Mouse (Mus musculus): ENCODE measurements around the gene Frem1.

The Frem1 gene

DNA sequence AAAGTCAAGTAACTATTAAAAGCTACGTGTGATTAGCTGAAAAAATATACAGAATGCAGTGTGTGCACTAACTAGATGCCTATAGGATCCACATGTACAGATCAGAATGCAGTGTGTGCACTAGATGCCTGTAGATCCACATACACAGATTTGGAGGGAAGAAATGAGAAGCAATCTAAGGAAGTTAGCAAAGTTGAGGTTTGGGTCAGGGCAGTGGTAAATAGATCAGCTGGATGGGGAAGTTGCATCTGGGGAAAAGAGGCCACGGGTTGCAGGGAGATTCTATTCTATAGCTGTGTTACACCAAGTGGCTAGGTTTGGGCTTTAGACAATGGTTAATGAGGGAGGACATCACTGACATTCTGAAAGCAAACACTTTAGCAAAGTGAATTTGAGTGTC is 133.5 kb downstream of the Frem1 start:
- DNase-seq: no peak

DNA sequence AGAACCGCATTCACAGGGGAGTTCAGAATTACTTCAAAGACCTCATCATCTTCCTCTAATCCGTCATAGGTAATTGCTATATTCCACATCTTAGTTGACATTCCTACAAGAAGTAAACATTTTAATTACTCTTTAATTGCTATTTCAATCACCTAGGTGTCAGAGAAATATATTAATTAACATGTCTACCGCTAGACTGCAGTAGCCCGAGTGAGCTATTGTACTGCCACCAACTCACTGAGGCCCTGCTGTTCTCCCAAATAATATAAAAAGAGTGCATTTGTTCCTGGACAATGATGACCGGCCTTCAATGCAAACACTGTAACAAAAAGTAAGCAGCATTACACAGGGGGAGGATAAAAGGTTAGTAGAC is 135.5 kb downstream of the Frem1 start:
- no peak for DNase-seq

DNA sequence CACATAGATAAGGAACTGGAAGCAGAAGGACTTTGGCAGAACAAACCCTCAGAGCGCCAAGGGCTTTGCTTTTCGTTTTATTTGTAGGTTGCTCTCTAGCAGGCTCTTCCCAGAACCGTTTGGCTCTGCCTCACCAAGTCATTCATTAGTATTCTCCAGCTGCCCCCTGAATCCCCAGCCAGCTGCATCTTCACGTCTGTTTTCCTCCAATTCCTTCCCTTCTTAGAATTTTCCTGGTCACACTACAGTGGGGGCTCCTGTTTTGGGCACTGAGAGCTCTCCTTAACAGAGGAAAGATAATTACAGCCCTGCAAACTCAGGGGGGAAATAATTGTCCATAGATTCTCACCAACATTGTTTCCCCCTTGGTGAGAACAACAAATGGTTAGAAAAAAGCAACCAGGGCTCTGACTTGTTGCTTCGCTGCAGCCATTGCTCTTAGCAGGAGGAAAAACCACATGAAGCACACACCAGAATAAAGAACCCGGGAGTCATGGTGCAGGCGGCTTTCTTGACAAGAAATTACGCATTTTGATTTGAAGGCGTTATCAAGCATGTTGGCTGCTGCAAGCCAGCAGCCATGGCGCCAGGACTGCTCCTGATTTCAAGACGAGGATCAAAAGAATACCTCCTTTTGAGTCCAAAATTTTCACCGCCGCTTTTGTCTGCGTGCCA is 136.0 kb downstream of the Frem1 start:
- DNase-seq: no peak

DNA sequence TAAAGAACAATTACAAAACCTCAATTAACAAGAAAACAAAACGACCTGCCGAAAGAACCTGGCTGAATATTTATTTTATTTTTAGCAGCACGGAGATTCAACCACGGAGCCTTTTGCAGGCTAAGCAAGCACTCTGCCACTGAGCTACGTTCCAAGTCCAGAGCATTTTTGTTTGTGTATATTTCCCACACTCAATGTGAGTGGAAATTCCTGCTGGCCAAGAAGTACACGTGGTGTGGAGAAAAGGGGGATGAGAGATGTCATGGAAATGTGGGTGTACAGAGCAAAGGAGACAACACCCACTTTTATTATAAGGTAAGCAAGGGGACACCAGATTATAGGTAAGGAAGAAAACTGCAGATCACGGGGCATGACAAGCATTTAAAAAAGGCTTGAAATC is 136.6 kb downstream of the Frem1 start:
- DNase-seq: no peak

DNA sequence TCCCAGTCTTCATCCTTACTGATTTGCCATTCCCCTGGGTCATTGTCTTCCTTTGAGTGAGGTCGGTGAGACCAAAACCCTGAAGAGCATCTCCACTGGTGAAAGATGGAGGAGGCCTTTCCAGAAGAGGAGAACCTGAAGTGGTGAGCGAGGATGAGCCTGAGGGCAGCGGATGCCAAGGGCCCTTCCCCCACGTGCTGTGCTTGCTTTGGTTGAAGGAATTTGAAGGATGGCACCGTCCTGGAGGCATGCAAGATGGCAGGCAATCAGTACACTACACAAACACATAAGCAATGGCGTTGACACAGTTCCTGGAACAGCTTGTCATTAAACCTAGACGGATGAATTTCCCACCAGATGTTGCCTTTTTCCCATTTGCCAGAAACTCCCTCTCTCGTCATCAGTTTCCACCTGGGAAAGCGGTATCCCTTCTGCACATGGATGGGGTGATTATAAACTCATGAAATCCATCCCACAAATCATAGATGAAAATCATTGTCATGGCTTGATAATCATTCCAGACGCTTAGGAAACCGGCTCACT is 137.5 kb downstream of the Frem1 start:
- DNase-seq: no peak

DNA sequence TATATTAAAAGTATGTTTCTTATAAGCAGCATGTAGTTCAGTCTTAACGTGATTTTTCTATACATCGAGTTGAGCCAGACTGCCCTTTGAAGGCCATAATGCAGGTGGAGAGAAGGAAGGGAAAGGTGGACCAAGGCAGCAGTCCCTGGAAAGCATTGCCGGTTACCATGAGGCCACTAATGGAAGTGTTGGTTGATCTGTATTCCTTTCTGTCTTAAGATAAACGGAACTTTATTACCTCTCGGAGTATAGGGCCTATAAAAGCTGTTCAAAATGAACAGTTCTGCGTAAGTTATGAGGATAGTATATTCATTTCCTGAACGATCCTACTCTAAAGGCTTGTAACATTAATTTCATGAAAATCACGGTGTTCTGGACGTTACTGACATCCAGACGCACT is 156.9 kb downstream of the Frem1 start:
- DNase-seq: no peak

DNA sequence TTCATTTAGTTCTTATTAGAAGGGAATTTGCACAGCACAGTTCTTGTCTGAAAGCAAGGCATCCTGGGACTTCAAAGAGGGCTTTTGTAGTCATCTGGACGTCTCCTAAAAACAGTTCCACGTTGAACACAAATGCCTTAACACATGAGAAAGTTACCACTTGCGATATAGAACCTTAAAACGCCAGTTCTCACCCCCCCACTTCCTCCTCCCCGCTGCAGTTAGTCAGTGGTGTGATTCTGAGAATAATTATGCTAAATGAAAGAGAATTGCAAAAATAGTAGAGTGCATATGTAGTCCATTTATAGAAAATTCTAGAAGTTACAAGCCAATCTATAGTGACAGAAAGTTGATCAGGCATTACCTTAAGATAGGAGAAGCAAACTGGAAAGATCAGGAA is 159.9 kb downstream of the Frem1 start:
- DNase-seq: no peak

DNA sequence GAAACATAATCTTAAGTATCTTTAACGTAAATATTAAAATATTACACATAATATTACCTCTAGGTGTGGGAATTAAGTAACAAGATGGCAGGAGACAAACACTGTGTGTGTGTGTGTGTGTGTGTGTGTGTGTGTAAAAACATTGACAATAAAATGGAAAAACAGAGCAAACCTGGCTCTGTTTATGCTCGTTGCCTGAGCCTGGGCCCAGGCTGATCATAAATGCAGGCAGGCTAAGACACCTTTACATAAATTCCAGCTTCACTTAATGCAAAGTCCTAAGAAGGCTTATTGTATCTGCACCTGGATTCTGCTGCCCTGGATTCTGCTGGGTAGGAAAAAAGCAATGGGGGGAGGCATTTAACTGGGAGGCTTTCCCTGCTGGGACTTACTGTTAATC is 160.6 kb downstream of the Frem1 start:
- no peak for DNase-seq

DNA sequence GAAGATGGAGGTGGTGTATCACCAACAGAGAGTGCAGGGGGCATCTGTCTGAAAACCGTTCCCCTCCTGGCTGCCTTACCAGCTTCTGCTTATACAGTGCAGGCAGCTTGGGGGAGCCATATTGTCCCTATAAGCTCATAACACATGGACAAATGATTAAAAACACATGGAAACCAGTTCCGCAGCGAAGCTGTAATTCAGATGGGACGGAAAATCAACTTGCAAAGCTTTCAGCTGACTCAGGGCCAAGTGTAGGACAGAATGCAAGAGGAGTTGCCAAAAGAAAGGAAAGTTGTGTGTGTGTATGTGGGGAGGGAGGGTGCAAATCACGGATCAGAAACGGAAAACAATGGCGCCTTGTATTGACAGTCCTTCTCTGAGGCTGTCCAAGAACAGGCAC is 161.1 kb downstream of the Frem1 start:
- no peak for DNase-seq

DNA sequence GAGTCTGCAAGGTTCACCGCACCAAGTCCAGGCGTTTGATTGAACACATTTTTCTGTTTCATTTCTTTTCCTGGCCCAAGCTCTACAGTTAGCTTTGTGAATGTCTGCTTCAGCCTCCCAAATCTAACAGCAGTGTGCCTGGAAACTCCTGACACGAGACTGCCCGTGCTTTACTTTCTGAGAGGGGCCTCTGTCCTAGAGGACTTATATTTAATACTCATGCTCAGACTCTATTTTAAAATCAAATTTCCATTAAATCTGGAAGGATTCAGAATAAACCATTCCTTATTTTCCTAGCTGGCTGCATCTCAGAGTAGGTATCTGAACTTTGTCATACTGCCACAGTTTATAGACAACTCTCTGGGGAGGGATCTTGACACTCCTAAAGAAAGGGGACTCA is 161.6 kb downstream of the Frem1 start:
- DNase-seq: no peak

DNA sequence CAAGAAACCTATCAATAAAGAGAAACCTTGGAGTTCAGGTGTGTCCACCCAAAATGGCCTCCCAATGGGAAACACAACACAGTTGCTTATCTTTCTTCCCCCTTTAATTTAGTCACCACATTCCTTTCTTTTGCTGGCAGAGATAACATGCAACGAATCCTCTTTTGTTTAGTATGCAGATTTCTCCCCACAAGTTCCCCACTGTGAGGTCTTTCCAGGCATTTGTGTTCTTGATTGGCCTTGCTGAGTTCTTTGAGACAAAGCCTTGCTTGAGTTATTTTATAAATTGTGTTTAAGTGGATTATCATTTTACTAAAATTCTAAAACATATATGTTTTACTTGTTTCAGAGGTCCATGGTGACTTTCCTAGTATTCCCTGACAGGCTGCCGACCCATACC is 166.0 kb downstream of the Frem1 start:
- no peak for DNase-seq

DNA sequence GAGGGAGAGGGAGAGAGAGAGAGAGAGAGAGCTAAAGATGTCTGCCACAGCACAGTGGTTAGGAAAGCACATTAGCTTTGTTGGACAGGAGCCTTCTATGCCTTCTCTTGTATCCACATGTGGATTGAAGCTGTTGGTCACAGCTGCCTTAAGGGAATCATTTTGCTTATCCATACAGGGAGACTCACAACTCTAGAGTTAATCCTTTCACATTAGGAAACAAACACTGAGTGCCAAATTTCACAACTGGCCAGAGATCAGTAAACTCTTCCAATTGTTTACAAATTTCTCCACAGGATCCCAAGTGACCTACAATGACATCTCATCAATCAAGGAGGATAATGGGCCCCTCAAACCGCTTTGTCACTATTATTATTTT is 166.6 kb downstream of the Frem1 start:
- no peak for DNase-seq

DNA sequence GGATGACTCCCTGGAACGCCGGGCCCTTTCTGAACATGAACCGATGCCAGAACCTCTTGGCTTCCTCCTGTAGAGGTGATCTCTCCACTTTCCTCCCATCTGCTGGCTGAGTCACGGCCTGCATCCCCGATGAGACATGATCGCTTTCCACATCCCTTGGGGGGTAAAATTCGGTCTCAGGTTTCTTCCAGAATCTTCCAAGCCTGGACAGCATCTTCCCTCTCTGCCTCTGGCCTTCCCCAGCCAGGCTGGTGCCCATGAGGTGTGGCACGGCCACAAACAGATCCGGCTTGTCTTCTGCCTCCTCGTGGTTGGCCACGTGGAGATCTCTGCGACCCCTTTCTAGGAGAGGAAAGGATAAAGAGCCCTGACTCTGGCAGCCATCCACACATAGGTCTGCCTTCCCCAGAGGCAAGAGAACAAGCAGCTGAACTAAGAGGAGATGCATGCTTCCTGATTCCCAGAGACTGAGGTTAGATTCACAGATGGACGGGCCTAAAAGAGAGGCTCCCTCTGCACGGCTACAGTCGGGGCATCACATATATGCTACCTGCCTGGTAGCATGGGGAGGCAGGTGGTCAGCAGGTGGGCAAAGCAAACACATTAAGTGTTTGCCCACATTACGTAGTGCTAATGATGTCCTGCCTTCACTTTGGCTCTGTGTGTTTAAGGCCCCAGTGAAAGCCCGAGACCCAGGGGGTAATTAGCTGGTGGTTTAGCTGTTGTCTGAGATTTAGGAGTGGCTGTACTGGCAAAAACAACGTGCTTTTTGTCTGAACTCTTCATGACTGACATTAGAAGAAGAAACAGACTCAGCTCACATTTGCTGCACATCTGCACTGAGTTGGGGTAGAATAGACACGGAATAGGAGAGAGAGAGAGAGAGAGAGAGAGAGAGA is 167.3 kb downstream of the Frem1 start, which contains the start of gene Cer1:
Cer1 (minus strand) TSS at position 513 of the 899 bp plus-strand sequence.
- no peak for DNase-seq

DNA sequence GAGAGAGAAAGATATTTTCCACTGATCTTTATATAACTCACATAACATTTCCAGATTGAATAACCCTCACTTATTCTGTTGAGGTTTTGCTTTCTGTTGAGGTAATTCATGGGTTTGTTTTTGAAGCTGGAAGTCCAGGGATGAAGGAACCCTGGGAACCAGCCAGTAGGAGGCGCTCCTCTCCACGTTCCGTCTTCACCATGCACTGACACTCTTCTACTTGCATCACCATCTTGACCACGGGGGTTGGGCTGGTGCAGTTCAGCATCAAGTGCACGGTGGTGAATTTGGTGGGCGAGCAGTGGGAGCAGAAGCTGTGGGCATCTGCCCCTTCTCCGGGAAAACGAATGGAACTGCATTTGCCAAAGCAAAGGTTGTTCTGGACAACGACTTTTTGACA is 169.6 kb downstream of the Frem1 start:
- peak in 1 of 2 experiments; percentile 7 for DNase-seq

DNA sequence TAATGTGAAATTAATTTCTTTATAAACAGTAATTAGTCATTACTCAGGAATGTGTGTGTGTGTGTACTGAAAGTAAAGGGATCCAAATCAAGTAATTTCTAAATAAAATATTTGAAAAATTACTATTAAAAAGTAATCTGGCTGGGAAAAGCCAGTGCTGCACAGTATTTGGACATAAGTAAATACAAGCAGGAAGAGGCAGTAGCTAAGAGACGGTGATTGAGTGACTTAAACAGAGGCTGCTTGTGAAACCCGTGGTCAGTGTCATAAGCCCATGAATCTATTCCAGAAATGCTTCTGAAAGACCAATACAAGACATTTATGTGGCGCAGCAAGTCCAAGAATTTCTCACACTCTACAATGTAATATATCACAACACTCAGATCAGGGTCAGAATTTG is 170.8 kb downstream of the Frem1 start:
- no peak for DNase-seq

DNA sequence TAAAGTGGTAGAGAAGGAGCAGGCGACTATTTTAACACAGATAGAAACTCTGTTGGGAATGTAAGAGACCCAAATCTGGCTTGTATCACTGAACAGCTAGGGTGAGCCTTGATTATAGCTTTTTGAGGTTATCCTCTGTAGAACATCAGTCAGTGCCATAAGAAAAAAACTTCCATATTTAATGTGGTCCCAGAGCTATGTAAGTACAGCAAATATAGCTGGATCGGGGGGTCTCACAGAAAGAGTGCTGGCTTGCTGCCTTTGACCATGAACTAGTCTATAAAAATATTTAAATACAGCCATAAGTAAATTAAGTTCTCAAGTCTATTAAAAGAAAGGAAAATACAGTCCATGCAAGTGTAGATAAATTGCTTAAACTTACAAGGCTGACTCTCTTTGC is 171.9 kb downstream of the Frem1 start:
- no peak for DNase-seq

DNA sequence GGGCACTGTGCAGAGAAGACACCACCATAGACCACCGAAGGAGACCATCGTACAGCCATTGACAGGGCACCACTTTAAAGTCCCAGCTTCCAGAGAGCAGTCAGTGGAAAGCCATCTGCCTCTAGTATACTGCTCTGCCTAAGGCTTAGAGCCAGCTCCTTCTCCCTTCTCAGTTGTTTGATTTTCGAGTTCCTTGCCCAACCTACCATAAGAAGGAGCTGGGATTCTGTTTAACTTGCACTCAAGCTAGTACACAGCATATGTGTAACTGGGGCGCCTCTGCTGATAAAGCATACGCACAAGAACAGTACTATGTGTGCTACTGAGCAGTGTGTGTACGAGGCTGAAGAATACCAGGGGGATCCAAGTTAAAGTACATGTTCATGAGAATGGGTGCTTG is 173.0 kb downstream of the Frem1 start:
- DNase-seq: no peak

DNA sequence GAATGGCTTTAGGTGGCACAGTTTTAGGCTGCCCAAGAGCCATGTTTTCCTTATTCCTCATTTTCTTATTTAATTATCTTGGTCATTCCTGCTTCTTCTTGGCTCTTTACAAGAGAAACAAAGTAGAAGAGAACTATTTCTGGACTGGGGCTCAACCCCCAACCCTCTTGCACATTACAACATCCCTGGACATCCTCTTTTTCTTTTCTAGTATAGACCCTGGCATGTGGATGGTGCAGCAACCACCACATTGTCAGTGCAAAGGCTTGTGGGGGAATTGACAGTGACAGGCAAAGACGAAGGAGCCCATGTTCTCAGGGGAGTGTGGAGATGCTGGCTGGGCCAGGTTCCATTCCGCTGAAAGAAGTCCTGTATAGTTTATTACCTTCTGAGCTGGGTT is 175.5 kb downstream of the Frem1 start:
- DNase-seq: no peak

DNA sequence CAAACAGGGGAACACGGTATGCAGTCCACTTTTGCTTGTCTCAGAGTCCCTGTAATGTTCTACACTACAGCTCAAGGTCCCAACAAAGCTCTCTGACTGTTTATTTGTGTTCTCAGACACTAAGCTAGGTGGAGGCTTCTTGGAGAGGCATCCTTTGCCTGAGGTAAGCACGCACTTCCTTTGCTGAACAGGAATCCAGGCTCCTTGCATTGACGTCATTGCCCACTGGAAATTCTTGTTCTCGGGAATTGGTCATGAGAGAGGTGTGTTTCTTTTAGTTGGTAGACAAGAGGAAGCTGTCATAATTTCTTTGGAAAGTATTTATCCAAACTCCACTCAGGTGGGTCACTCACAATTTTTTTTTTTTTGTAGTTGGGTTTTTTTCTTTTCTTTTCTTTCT is 176.6 kb downstream of the Frem1 start:
- no peak for DNase-seq

DNA sequence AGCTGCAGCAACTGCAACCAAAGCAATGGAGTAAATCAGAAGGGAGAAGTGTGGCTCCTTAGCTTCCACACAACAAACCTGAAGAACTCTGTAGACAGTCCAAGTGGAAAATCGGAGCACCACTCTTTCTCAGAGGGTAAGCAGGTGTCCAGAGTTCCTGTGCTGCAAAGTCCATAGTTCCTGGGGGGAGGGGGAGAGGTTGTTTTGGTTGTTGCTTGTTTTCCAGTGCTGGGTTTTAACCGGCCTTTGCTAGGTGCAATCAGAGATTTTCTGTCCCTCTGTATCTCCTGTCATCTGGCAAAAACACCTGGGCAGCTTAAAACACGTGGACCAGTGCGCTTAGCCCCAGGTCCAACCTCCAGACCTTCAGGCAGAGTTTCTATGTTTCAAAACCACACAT is 177.3 kb downstream of the Frem1 start:
- DNase-seq: peak; percentile 41 to 66

DNA sequence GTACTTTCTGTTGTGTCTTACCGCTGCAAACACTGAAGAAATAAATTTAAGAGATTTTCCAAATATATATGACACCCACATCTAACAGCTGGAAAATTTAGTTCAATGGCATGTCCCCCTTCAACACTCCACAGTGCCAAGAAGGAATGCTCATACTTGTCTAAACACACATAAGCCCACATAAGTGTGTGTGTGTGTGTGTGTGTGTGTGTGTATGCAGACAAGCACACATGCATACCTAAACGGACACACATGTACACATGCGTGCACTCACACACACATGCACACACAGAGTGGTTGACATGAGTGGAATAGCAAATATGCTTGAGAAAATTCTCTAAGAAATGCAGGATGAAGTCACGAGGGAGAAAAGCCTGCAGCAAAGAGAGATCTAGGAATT is 179.6 kb downstream of the Frem1 start:
- no peak for DNase-seq

DNA sequence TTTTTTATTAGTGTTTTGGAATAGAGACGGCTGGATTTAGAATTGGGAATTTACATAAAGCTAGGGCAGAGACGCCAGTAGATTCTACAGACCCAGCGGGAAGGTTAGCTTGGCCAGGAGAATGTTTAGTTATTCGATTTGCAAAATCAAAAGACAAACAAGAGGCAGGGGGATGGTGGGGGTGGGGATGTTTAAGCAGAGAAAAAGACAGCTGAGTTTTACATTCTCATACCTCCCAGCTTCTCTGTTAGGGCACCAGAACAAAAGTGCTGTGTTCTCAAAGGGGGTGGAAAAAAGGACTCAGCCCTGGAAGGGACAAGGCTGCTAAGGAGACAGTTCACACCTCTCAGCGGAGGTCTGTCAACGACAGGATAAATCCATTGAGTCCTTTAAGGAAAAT is 180.0 kb downstream of the Frem1 start:
- no peak for DNase-seq

DNA sequence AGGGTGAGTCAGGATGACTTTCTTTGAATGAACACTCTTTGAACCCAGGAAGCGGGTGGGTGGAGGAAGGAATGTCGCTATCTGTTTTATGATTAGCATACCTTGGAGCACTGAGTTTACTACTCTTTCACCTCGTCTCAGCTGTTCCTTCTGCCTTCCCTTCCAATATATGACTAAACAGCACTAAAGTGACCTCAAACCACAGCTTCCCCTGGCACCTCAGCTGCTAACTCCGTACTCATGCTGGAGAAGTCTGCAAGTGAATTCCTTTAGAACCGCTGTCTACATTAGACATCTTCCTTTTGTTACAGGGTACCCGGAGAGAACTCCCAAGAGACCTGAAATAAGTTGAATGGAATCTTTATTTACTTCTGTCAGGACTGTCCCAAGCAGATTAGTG is 181.2 kb downstream of the Frem1 start:
- DNase-seq: no peak

DNA sequence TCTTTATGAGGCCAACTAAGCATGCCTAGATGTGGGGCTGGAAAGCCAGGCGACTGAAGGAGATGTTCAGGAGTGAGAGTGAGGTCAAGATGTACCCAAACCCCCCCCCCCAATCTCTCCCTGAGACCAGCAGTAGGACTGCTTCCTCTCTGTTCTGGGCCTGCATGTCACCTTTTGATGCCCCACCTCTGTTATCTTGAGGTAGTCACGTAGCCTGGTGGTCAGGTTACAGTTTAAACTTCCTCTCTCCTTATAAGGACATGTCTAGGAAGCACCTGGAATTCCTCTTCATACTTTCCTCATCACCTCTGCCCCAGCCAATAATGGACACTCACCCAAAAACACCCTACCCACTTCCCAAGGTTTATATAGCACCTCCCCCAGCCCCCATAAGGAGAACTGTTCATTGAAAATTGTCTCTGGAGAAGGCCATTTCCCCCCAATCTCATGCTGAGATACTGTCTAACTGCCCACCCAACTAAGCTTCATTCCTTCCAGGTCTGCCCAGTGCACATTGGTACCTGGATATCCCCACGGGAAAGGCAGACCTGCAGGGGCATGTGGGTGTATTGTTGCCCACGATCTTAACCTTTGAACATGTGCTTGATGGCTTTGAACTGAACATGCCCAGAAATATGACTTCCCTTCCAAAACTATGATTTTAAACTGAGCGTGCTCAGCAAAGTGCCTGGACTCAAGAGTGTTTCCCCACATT is 184.3 kb downstream of the Frem1 start:
- no peak for DNase-seq
